Mouse (Mus musculus): ENCODE measurements around the gene Dctn1.

Dctn1 gene

DNA sequence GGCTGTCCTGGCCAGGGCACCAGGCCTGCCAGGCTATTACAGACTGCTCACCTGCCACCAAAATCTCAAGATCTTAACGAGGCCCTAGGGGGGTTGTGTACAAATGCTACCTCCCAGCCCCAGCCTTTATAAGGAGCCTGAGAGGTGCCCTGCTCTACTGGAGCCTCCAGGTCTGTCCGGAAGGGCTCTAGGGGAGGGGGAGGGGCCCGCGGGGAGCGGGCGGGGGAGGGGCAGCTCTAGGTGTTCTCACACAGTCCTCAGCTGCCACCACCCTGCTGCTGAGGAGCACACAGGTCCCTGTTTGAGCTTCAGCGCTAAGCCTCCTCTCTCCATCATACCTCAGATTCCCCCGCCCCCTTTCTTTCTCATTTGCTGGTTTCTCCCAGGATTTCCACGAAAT lies 71.4 kb downstream of the Dctn1 start:
- no peak for DNase-seq

GRCm38 (mm10) chr6:83244422-83245061 lies 78.8 kb downstream of the Dctn1 start:
- no peak for DNase-seq

- no peak for DNase-seq
Observed at GRCm38 (mm10) chr6:83245134-83245533, 79.4 kb downstream of the Dctn1 start.

- DNase-seq = no peak
Observed at GRCm38 (mm10) chr6:83245997-83246396, 80.3 kb downstream of the Dctn1 start.

GRCm38 (mm10) chr6:83246750-83247149 lies 81.0 kb downstream of the Dctn1 start:
- DNase-seq = no peak

DNA sequence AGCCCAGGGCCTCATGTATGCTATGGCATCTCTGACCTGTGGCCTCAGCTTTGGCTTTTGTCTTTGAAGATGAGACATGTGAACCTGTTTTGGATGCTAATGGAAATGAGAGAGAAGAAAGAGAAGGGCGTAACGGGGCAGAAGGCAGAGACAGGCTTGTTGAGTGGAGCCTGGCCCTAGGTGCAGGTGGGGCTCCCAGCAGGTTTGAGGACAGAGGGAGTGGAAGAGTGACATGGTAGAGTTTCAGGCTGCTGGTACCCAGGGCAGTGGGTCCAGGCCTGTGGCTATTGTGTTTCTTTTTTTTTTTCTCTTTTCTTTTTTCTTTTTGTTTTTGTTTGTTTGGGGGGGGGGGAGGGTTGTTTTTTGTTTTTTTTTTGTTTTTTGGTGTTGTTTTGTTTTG lies 81.4 kb downstream of the Dctn1 start:
- DNase-seq = no peak
